9 mouse cellular contexts compared by ENCODE assay signal in genomic region chr1:62591296-62592031, GRCm38 (mm10).
DNase-seq lines count a peak whose midpoint lies in the region; ATAC-seq and TF ChIP-seq lines count a peak whose summit lies in the region.
"Had no signal": no experiment of that assay in that cellular context is flagged by ENCODE, and none has a peak within 500 bp of the region (broad histone marks: within the 10 kb centered on the region; RNA-seq: fewer than 3 reads in every experiment).

No protein-coding gene starts in this region.

- no peaks in the 10 kb centered on the region for H3K9me3 ChIP-seq in forebrain, embryonic 12.5 days
- H3K9me3 ChIP-seq in forebrain, postnatal 0 days (ENCODE audit: low read length), result no peaks in the 10 kb centered on the region
- H3K9me3 ChIP-seq in embryonic facial prominence, embryonic 11.5 days (replicated peaks; ENCODE audit: control insufficient read depth, low read length), result no peaks in the 10 kb centered on the region
- H3K9me3 ChIP-seq in hindbrain, embryonic 16.5 days (ENCODE audit: control insufficient read depth, low read length), result no peaks in the 10 kb centered on the region

- no peaks in the 10 kb centered on the region for H3K36me3 ChIP-seq in forebrain, embryonic 12.5 days (replicated peaks)
- H3K36me3 ChIP-seq in forebrain, postnatal 0 days (ENCODE audit: insufficient read depth), result no peaks in the 10 kb centered on the region
- no peaks in the 10 kb centered on the region for H3K36me3 ChIP-seq in embryonic facial prominence, embryonic 11.5 days (replicated peaks; ENCODE audit: control insufficient read depth, insufficient read depth, low read depth, low read length)
- H3K36me3 ChIP-seq in hindbrain, embryonic 16.5 days (ENCODE audit: control insufficient read depth, insufficient read depth, low read length), result no peaks in the 10 kb centered on the region

- peaks cover 12% of the 10 kb centered on the region; the same call in 1 of the 2 replicates for H3K4me1 ChIP-seq in forebrain, embryonic 12.5 days
- H3K4me1 ChIP-seq in forebrain, postnatal 0 days (ENCODE audit: insufficient read depth), result no peaks in the 10 kb centered on the region
- peaks cover 4% of the 10 kb centered on the region for H3K4me1 ChIP-seq in embryonic facial prominence, embryonic 11.5 days (ENCODE audit: control insufficient read depth, insufficient read depth, low read length)
- H3K4me1 ChIP-seq in hindbrain, embryonic 16.5 days (ENCODE audit: control insufficient read depth, insufficient read depth, low read depth, low read length), result peaks cover 5% of the 10 kb centered on the region; the same call in 1 of the 2 replicates

- DNase-seq in forebrain, postnatal 0 days, result no peak
- peak; percentile 45 for DNase-seq in embryonic facial prominence, embryonic 11.5 days (ENCODE audit: low spot score)
- DNase-seq in mesoderm, embryonic 11.5 days (ENCODE audit: low read depth, low spot score), result peak; percentile 59
- DNase-seq in c-Kit-positive CD71-positive TER-119-positive erythroid progenitor cells, embryonic 14.5 days (ENCODE audit: low spot score), result no peak
- DNase-seq in left cerebral cortex, postnatal 14 days (ENCODE audit: low spot score in 2 of 2), result no peak

- intact Hi-C loops in left cerebral cortex, postnatal 14 days (cut with DNase I), result no loop called here

- no peak overlapping the region for H3K9ac ChIP-seq in forebrain, embryonic 12.5 days
- no peak overlapping the region for H3K9ac ChIP-seq in forebrain, postnatal 0 days
- H3K9ac ChIP-seq in embryonic facial prominence, embryonic 11.5 days (replicated peaks; ENCODE audit: low read length), result no peak overlapping the region
- H3K9ac ChIP-seq in hindbrain, embryonic 16.5 days (ENCODE audit: low read depth, low read length), result no peak overlapping the region

- H3K27me3 ChIP-seq in forebrain, embryonic 12.5 days, result no peaks in the 10 kb centered on the region
- no peaks in the 10 kb centered on the region for H3K27me3 ChIP-seq in forebrain, postnatal 0 days (ENCODE audit: insufficient read depth, low read length)
- H3K27me3 ChIP-seq in embryonic facial prominence, embryonic 11.5 days (ENCODE audit: control insufficient read depth, insufficient read depth, low read length), result no peaks in the 10 kb centered on the region
- H3K27me3 ChIP-seq in hindbrain, embryonic 16.5 days (replicated peaks; ENCODE audit: control insufficient read depth, insufficient read depth, low read length), result no peaks in the 10 kb centered on the region

- 69% methylated on average over 6 of the region's 6 CpGs for WGBS in forebrain, embryonic 12.5 days
- 68% methylated on average over 6 of the region's 6 CpGs for WGBS in forebrain, postnatal 0 days
- WGBS in embryonic facial prominence, embryonic 11.5 days, result 41% methylated on average over 6 of the region's 6 CpGs
- 31% methylated on average over 6 of the region's 6 CpGs for WGBS in hindbrain, embryonic 16.5 days

- no peak overlapping the region for H3K4me3 ChIP-seq in forebrain, embryonic 12.5 days (replicated peaks)
- H3K4me3 ChIP-seq in forebrain, postnatal 0 days (ENCODE audit: low read depth, low read length), result no peak overlapping the region
- no peak overlapping the region for H3K4me3 ChIP-seq in embryonic facial prominence, embryonic 11.5 days (ENCODE audit: low read depth, low read length)
- no peak overlapping the region for H3K4me3 ChIP-seq in hindbrain, embryonic 16.5 days (ENCODE audit: low read length)

- H3K4me2 ChIP-seq in forebrain, embryonic 12.5 days, result no peak overlapping the region
- H3K4me2 ChIP-seq in forebrain, postnatal 0 days (ENCODE audit: low read depth), result no peak overlapping the region
- no peak overlapping the region for H3K4me2 ChIP-seq in embryonic facial prominence, embryonic 11.5 days (ENCODE audit: low read depth, low read length)
- no peak overlapping the region for H3K4me2 ChIP-seq in hindbrain, embryonic 16.5 days (ENCODE audit: low read length)

- H3K27ac ChIP-seq in forebrain, embryonic 12.5 days, result no peak overlapping the region
- no peak overlapping the region for H3K27ac ChIP-seq in forebrain, postnatal 0 days (ENCODE audit: low read depth, low read length)
- H3K27ac ChIP-seq in embryonic facial prominence, embryonic 11.5 days (replicated peaks; ENCODE audit: low read depth, low read length), result no peak overlapping the region
- H3K27ac ChIP-seq in hindbrain, embryonic 16.5 days (ENCODE audit: low read depth, low read length), result no peak overlapping the region
- H3K27ac ChIP-seq: macrophage had no signal

- ATAC-seq in forebrain, embryonic 12.5 days (ENCODE audit: low FRiP score), result peak; percentile 44; the same call in 1 of the 2 replicates
- no peak for ATAC-seq in forebrain, postnatal 0 days
- peak; percentile 56 for ATAC-seq in embryonic facial prominence, embryonic 11.5 days (replicated peaks; ENCODE audit: insufficient number of reproducible peaks, low FRiP score, low TSS enrichment, low read depth)
- peak; percentile 27; the same call in 1 of the 2 replicates for ATAC-seq in hindbrain, embryonic 16.5 days
- ATAC-seq in megakaryocyte progenitor cell, adult 5-6 weeks (replicated peaks; ENCODE audit: poor library complexity), result no peak

- TF ChIP-seq CTCF in forebrain, postnatal 0 days (IDR thresholded peaks at IDR 0.05; ENCODE audit: low read depth), result no peak

Comparison
In these comparisons a context has a peak if more than half of its experiments do, and no peak if none do; other contexts are left out.
1. ATAC-seq: peak in forebrain, embryonic 12.5 days (single experiment), embryonic facial prominence, embryonic 11.5 days (single experiment) and hindbrain, embryonic 16.5 days (single experiment); none in forebrain, postnatal 0 days (single experiment) and megakaryocyte progenitor cell, adult 5-6 weeks (single experiment).
2. DNase-seq: peak in embryonic facial prominence, embryonic 11.5 days (single experiment) and mesoderm, embryonic 11.5 days (single experiment); none in forebrain, postnatal 0 days (single experiment), c-Kit-positive CD71-positive TER-119-positive erythroid progenitor cells, embryonic 14.5 days (single experiment) and left cerebral cortex, postnatal 14 days (0 of 2).